Comparison of ENCODE assay signal across 9 mouse cellular contexts in the genomic region with DNA sequence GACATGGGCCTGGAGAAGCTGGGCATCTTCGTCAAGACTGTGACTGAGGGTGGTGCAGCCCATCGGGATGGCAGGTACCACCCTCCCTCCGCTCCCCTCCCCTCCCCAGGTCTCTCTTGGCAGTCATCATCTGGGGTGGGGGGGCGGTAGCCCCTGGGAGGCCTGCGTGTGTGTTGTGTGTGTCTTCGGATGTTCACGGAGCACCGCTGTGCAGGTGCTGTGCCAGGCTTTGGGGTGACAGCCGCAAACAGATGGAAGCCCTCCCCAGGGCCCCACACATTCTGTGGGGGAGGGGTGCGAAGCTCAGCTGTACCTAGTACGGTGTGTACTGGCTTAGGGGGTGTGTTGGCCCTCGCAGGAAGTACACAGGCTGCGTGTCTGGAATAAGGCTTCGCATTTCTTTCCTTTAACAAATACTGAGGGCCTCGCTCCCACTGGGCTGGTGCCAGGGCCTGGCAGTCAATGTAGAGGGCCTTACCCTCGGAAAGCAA. TPM values are rescaled to one million over a fixed set of nuclear protein-coding genes. Genes with fewer than 3 reads are reported as not detected.
A peak's percentile ranks its signal among the peaks of the same experiment; 100 is the strongest.
DNase-seq lines count a peak whose midpoint lies in the region; ATAC-seq and TF ChIP-seq lines count a peak whose summit lies in the region.
"Had no signal": no experiment of that assay in that cellular context is flagged by ENCODE, and none has a peak within 500 bp of the region (broad histone marks: within the 10 kb centered on the region; RNA-seq: fewer than 3 reads in every experiment).

No protein-coding gene starts in this region.

- ATAC-seq in neural tube, embryonic 11.5 days (ENCODE audit: insufficient read depth, low FRiP score, low TSS enrichment), result no peak
- ATAC-seq in liver, postnatal 0 days, result peak; percentile 62

- no peaks in the 10 kb centered on the region for H3K9me3 ChIP-seq in neural tube, embryonic 11.5 days (ENCODE audit: control insufficient read depth, low read length)
- no peaks in the 10 kb centered on the region for H3K9me3 ChIP-seq in liver, postnatal 0 days (ENCODE audit: low read length)

- no peak overlapping the region; the same call in 1 of the 2 replicates for H3K4me3 ChIP-seq in neural tube, embryonic 11.5 days (ENCODE audit: low read depth, low read length)
- H3K4me3 ChIP-seq in liver, postnatal 0 days (ENCODE audit: low read depth, low read length), result peak overlapping the region; percentile 45

- 84% methylated on average over 16 of the region's 16 CpGs for WGBS in neural tube, embryonic 11.5 days
- 40% methylated on average over 16 of the region's 16 CpGs for WGBS in liver, postnatal 0 days (ENCODE audit: insufficient replicate concordance)

- H3K27ac ChIP-seq in neural tube, embryonic 11.5 days (ENCODE audit: low read depth, low read length), result 0 out of 2 replicates have a peak overlapping the region, but pooled peaks have one; percentile 20
- peak overlapping the region; percentile 84 for H3K27ac ChIP-seq in liver, postnatal 0 days (ENCODE audit: low read depth)
- H3K27ac ChIP-seq: kidney, postnatal 0 days had no signal

- DNase-seq in adrenal gland, adult 8-10 months, result peak; percentile 11
- DNase-seq in adrenal gland, postnatal 36 days, result no peak
- DNase-seq in neural tube, embryonic 11.5 days (ENCODE audit: low spot score), result no peak
- DNase-seq in neural tube, embryonic 10.5 days (ENCODE audit: extremely low spot score, low spot score), result no peak
- DNase-seq in induced T-regulatory cell, adult 2 months (ENCODE audit: low read depth), result peak; percentile 58
- DNase-seq in liver, postnatal 0 days, result peak; percentile 56
- DNase-seq in thymus, postnatal 14 days, result peak; percentile 98
- no peak for DNase-seq in gastrocnemius, postnatal 10 days

- TF ChIP-seq CTCF in liver, postnatal 0 days (IDR thresholded peaks at IDR 0.05; ENCODE audit: low read depth), result no peak

- TF ChIP-seq EP300 in liver, postnatal 0 days (IDR thresholded peaks at IDR 0.05; ENCODE audit: low read depth), result 0 out of 2 replicates have a peak, but pooled peaks have one; percentile 13

- no peaks in the 10 kb centered on the region for H3K27me3 ChIP-seq in neural tube, embryonic 11.5 days (ENCODE audit: control insufficient read depth, insufficient read depth, low read length)
- no peaks in the 10 kb centered on the region for H3K27me3 ChIP-seq in liver, postnatal 0 days (ENCODE audit: insufficient read depth, low read length)

- H3K4me1 ChIP-seq in neural tube, embryonic 11.5 days (ENCODE audit: control insufficient read depth, insufficient read depth, low read length), result peaks cover 53% of the 10 kb centered on the region
- peaks cover 65% of the 10 kb centered on the region for H3K4me1 ChIP-seq in liver, postnatal 0 days (ENCODE audit: insufficient read depth)

- H3K36me3 ChIP-seq in neural tube, embryonic 11.5 days (ENCODE audit: control insufficient read depth, insufficient read depth, low read length), result peaks cover 19% of the 10 kb centered on the region
- H3K36me3 ChIP-seq in liver, postnatal 0 days (replicated peaks; ENCODE audit: insufficient read depth, low read length), result peaks cover 50% of the 10 kb centered on the region

- H3K4me2 ChIP-seq in neural tube, embryonic 11.5 days (ENCODE audit: low read depth), result no peak overlapping the region; the same call in 1 of the 2 replicates
- peak overlapping the region; percentile 77 for H3K4me2 ChIP-seq in liver, postnatal 0 days (ENCODE audit: low read depth, low read length)

- H3K9ac ChIP-seq in neural tube, embryonic 11.5 days (ENCODE audit: low read length), result no peak overlapping the region
- H3K9ac ChIP-seq in liver, postnatal 0 days (replicated peaks), result peak overlapping the region; percentile 65

RNA-seq across cellular contexts. Expression of a gene that starts 7.3 kb away (rescaled TPM):
- 100 to 1,000 TPM; 116 to 149 (median 131) TPM for total RNA-seq in adrenal gland, adult 8-10 months (2022)
- 100 to 1,000 TPM; 119 to 120 TPM for total RNA-seq in adrenal gland, postnatal 36 days (2021)
- polyA plus RNA-seq in neural tube, embryonic 11.5 days (2014; fragmentation: Nextera tagmentation; extraction: Ambion mirVana), result 15.3 and 17.0 TPM in 2 replicates
- polyA plus RNA-seq in liver, postnatal 0 days (2015; fragmentation: Nextera tagmentation; extraction: Ambion mirVana), result 5.7 and 6.1 TPM in 2 replicates
- total RNA-seq in gastrocnemius, postnatal 10 days (2021), result 10 to 100 TPM; 46.8 to 54.9 TPM

RNA-seq across cellular contexts. Expression of a gene that starts 11.6 kb away (rescaled TPM):
- total RNA-seq in adrenal gland, adult 8-10 months (2022), result 1 to 10 TPM; 3.9 to 9.1 (median 5.6) TPM
- 1 to 10 TPM; 3.2 to 3.4 TPM for total RNA-seq in adrenal gland, postnatal 36 days (2021)
- polyA plus RNA-seq in neural tube, embryonic 11.5 days (2014; fragmentation: Nextera tagmentation; extraction: Ambion mirVana), result 53.1 and 56.2 TPM in 2 replicates
- 14.5 and 16.1 TPM in 2 replicates for polyA plus RNA-seq in liver, postnatal 0 days (2015; fragmentation: Nextera tagmentation; extraction: Ambion mirVana)
- 1 to 10 TPM; 3.5 to 6.1 TPM for total RNA-seq in gastrocnemius, postnatal 10 days (2021)

RNA-seq across cellular contexts. Expression of a gene that starts 22.0 kb away (rescaled TPM):
- total RNA-seq in adrenal gland, adult 8-10 months (2022), result not detected
- total RNA-seq in adrenal gland, postnatal 36 days (2021), result not detected
- polyA plus RNA-seq in neural tube, embryonic 11.5 days (2014; fragmentation: Nextera tagmentation; extraction: Ambion mirVana), result 1.9 and 2.2 TPM in 2 replicates
- polyA plus RNA-seq in liver, postnatal 0 days (2015; fragmentation: Nextera tagmentation; extraction: Ambion mirVana), result 0.13 and 0.96 TPM in 2 replicates
- 100 to 1,000 TPM; 185 to 194 TPM for total RNA-seq in gastrocnemius, postnatal 10 days (2021)

RNA-seq across cellular contexts. Expression of a gene that starts 30.7 kb away (rescaled TPM):
- total RNA-seq in adrenal gland, adult 8-10 months (2022), result not detected
- not detected for total RNA-seq in adrenal gland, postnatal 36 days (2021)
- polyA plus RNA-seq in neural tube, embryonic 11.5 days (2014; fragmentation: Nextera tagmentation; extraction: Ambion mirVana), result not detected in 2 replicates
- not detected in 2 replicates for polyA plus RNA-seq in liver, postnatal 0 days (2015; fragmentation: Nextera tagmentation; extraction: Ambion mirVana)
- not detected for total RNA-seq in gastrocnemius, postnatal 10 days (2021)
- polyA plus RNA-seq: kidney, postnatal 0 days had no signal

RNA-seq across cellular contexts. Expression of a gene that starts 43.1 kb away (rescaled TPM):
- 10 to 100 TPM; 60.9 to 90.5 (median 76.0) TPM for total RNA-seq in adrenal gland, adult 8-10 months (2022)
- total RNA-seq in adrenal gland, postnatal 36 days (2021), result 100 to 1,000 TPM in 1 of 2 experiments, 10 to 100 TPM in 1; 70.0 to 103 TPM
- polyA plus RNA-seq in neural tube, embryonic 11.5 days (2014; fragmentation: Nextera tagmentation; extraction: Ambion mirVana), result 16.2 and 17.9 TPM in 2 replicates
- polyA plus RNA-seq in liver, postnatal 0 days (2015; fragmentation: Nextera tagmentation; extraction: Ambion mirVana), result 16.2 and 17.3 TPM in 2 replicates
- 100 to 1,000 TPM; 345 to 347 TPM for total RNA-seq in gastrocnemius, postnatal 10 days (2021)

Comparison
In these comparisons a context has a peak if more than half of its experiments do, and no peak if none do; other contexts are left out.
1. DNase-seq: peak in adrenal gland, adult 8-10 months (single experiment), induced T-regulatory cell, adult 2 months (single experiment), liver, postnatal 0 days (single experiment) and thymus, postnatal 14 days (single experiment); none in adrenal gland, postnatal 36 days (0 of 2), neural tube, embryonic 11.5 days (single experiment), neural tube, embryonic 10.5 days (single experiment) and gastrocnemius, postnatal 10 days (single experiment).
2. RNA of a gene that starts 22.0 kb away (total RNA-seq): 185 to 194 TPM in gastrocnemius, postnatal 10 days; not detected in adrenal gland, adult 8-10 months and not detected in adrenal gland, postnatal 36 days; every median in the first group is over 100 times any median in the second.